In genomic region chr4:55583589-55583988, GRCm38 (mm10) we compare ENCODE assay signal across 14 mouse cellular contexts.
"Had no signal": no experiment of that assay in that cellular context is flagged by ENCODE, and none has a peak within 500 bp of the region (broad histone marks: within the 10 kb centered on the region; RNA-seq: fewer than 3 reads in every experiment).

No protein-coding gene starts in this region.

- H3K36me3 ChIP-seq: midbrain, embryonic 10.5 days; midbrain, embryonic 12.5 days; neural tube, embryonic 12.5 days; stomach, embryonic 15.5 days had no signal

- H3K27ac ChIP-seq: midbrain, embryonic 10.5 days; midbrain, embryonic 12.5 days; neural tube, embryonic 12.5 days; stomach, embryonic 15.5 days had no signal

- H3K27me3 ChIP-seq: midbrain, embryonic 12.5 days; neural tube, embryonic 12.5 days; stomach, embryonic 15.5 days had no signal

- ATAC-seq: midbrain, embryonic 16.5 days had no signal

- H3K9ac ChIP-seq: lung, embryonic 14.5 days; midbrain, embryonic 12.5 days; neural tube, embryonic 12.5 days; stomach, embryonic 15.5 days had no signal

- H3K4me3 ChIP-seq: midbrain, embryonic 10.5 days; midbrain, embryonic 12.5 days; neural tube, embryonic 12.5 days; stomach, embryonic 15.5 days had no signal

- H3K4me2 ChIP-seq: lung, embryonic 14.5 days; midbrain, embryonic 12.5 days; neural tube, embryonic 12.5 days; stomach, embryonic 15.5 days had no signal

- H3K4me1 ChIP-seq: midbrain, embryonic 10.5 days; midbrain, embryonic 12.5 days; neural tube, embryonic 12.5 days; stomach, embryonic 15.5 days had no signal

- H3K9me3 ChIP-seq: midbrain, embryonic 10.5 days; midbrain, embryonic 12.5 days; neural tube, embryonic 12.5 days; stomach, embryonic 15.5 days had no signal

- DNase-seq: lung, adult 18-20 months; lung, embryonic 14.5 days; lung, postnatal 10 days; lung, postnatal 4 days; midbrain, embryonic 14.5 days; right cerebral cortex, postnatal 14 days; thymus, adult 18-20 months; thymus, postnatal 14 days; thymus, postnatal 36 days had no signal
